Mouse (Mus musculus): ENCODE results near the gene Gm7849. TPM values are rescaled to one million over a fixed set of nuclear protein-coding genes. Genes with fewer than 3 reads are reported as not detected.
"Not testable (repeated sequence)": the region's sequence is repeated elsewhere in the genome, so short reads cannot be mapped to it uniquely, and the experiment has no call there.

Gm7849 gene
- total RNA-seq (2014; fragmentation: Nextera tagmentation) (not detected in 2 replicates), total RNA-seq (2017) (not detected in 2 replicates), polyA plus RNA-seq (2012) (not detected in 2 replicates)

GRCm38 (mm10) chr8:21456460-21456859 is at the start of gene Gm7849:
Gm7849 (minus strand) TSS chr8:21456560.
- not testable (repeated sequence) for H3K9me3 ChIP-seq (replicated peaks); ATAC-seq (ENCODE audit: extremely low read depth, insufficient number of reproducible peaks, low FRiP score, poor library complexity, severe bottlenecking); H3K27me3 ChIP-seq (ENCODE audit: insufficient read depth, low read length); H3K36me3 ChIP-seq (replicated peaks); H3K4me1 ChIP-seq (ENCODE audit: insufficient read depth, low read depth, low read length); DNase-seq (ENCODE audit: low spot score); H3K4me3 ChIP-seq (ENCODE audit: low read depth, low read length)

GRCm38 (mm10) chr8:21427111-21427510 is 29.2 kb downstream of the Gm7849 start, which contains the start of gene Defa36:
Defa36 (plus strand) TSS chr8:21427411.
- not testable (repeated sequence) for H3K4me3 ChIP-seq (ENCODE audit: low read depth, low read length); H3K27me3 ChIP-seq (ENCODE audit: insufficient read depth, low read length); ATAC-seq (ENCODE audit: extremely low read depth, insufficient number of reproducible peaks, low FRiP score, poor library complexity, severe bottlenecking); H3K9me3 ChIP-seq (replicated peaks); H3K4me1 ChIP-seq (ENCODE audit: insufficient read depth, low read depth, low read length); DNase-seq (ENCODE audit: low spot score); H3K36me3 ChIP-seq (replicated peaks)

Other genes with a start within 250 kb of the Gm7849 start
- not detected in 2 replicates for gene Gm15292, start 206.8 kb downstream of the Gm7849 start, total RNA-seq (2014; fragmentation: Nextera tagmentation)
- gene Gm15292, start 206.8 kb downstream of the Gm7849 start, total RNA-seq (2017) = not detected in 2 replicates
- gene Gm15292, start 206.8 kb downstream of the Gm7849 start, polyA plus RNA-seq (2012) = not detected in 2 replicates
- not detected in 2 replicates for gene Defa27, start 141.0 kb downstream of the Gm7849 start, total RNA-seq (2014; fragmentation: Nextera tagmentation)
- not detected in 2 replicates for gene Defa27, start 141.0 kb downstream of the Gm7849 start, total RNA-seq (2017)
- gene Defa27, start 141.0 kb downstream of the Gm7849 start, polyA plus RNA-seq (2012) = not detected in 2 replicates
- not detected in 2 replicates for gene Defa29, start 129.5 kb downstream of the Gm7849 start, total RNA-seq (2014; fragmentation: Nextera tagmentation)
- not detected in 2 replicates for gene Defa29, start 129.5 kb downstream of the Gm7849 start, total RNA-seq (2017)
- not detected in 2 replicates for gene Defa29, start 129.5 kb downstream of the Gm7849 start, polyA plus RNA-seq (2012)
- not detected in 2 replicates for gene Defa2, start 78.0 kb downstream of the Gm7849 start, total RNA-seq (2014; fragmentation: Nextera tagmentation)
- gene Defa2, start 78.0 kb downstream of the Gm7849 start, total RNA-seq (2017) = not detected in 2 replicates
- gene Defa2, start 78.0 kb downstream of the Gm7849 start, polyA plus RNA-seq (2012) = not detected in 2 replicates
- not detected in 2 replicates for gene Defa33, start 64.7 kb downstream of the Gm7849 start, total RNA-seq (2014; fragmentation: Nextera tagmentation)
- not detected in 2 replicates for gene Defa33, start 64.7 kb downstream of the Gm7849 start, total RNA-seq (2017)
- not detected in 2 replicates for gene Defa33, start 64.7 kb downstream of the Gm7849 start, polyA plus RNA-seq (2012)
- not detected in 2 replicates for gene Defa36, start 29.1 kb downstream of the Gm7849 start, total RNA-seq (2014; fragmentation: Nextera tagmentation)
- gene Defa36, start 29.1 kb downstream of the Gm7849 start, total RNA-seq (2017) = not detected in 2 replicates
- not detected in 2 replicates for gene Defa36, start 29.1 kb downstream of the Gm7849 start, polyA plus RNA-seq (2012)
- not detected in 2 replicates for gene Defa20, start 52.7 kb upstream of the Gm7849 start, total RNA-seq (2014; fragmentation: Nextera tagmentation)
- not detected in 2 replicates for gene Defa20, start 52.7 kb upstream of the Gm7849 start, total RNA-seq (2017)
- gene Defa20, start 52.7 kb upstream of the Gm7849 start, polyA plus RNA-seq (2012) = not detected in 2 replicates
- not detected in 2 replicates for gene Defa32, start 72.5 kb upstream of the Gm7849 start, total RNA-seq (2014; fragmentation: Nextera tagmentation)
- gene Defa32, start 72.5 kb upstream of the Gm7849 start, total RNA-seq (2017) = not detected in 2 replicates
- gene Defa32, start 72.5 kb upstream of the Gm7849 start, polyA plus RNA-seq (2012) = not detected in 2 replicates
- gene Defa37, start 108.8 kb upstream of the Gm7849 start, total RNA-seq (2014; fragmentation: Nextera tagmentation) = not detected in 2 replicates
- gene Defa37, start 108.8 kb upstream of the Gm7849 start, total RNA-seq (2017) = not detected in 2 replicates
- not detected in 2 replicates for gene Defa37, start 108.8 kb upstream of the Gm7849 start, polyA plus RNA-seq (2012)
- not detected in 2 replicates for gene Defa28, start 126.4 kb upstream of the Gm7849 start, total RNA-seq (2014; fragmentation: Nextera tagmentation)
- not detected in 2 replicates for gene Defa28, start 126.4 kb upstream of the Gm7849 start, total RNA-seq (2017)
- gene Defa28, start 126.4 kb upstream of the Gm7849 start, polyA plus RNA-seq (2012) = not detected in 2 replicates
- not detected in 2 replicates for gene Gm7861, start 137.9 kb upstream of the Gm7849 start, total RNA-seq (2014; fragmentation: Nextera tagmentation)
- not detected in 2 replicates for gene Gm7861, start 137.9 kb upstream of the Gm7849 start, total RNA-seq (2017)
- gene Gm7861, start 137.9 kb upstream of the Gm7849 start, polyA plus RNA-seq (2012) = not detected in 2 replicates
- not detected in 2 replicates for gene Defa26, start 161.6 kb upstream of the Gm7849 start, total RNA-seq (2014; fragmentation: Nextera tagmentation)
- gene Defa26, start 161.6 kb upstream of the Gm7849 start, total RNA-seq (2017) = not detected in 2 replicates
- not detected in 2 replicates for gene Defa26, start 161.6 kb upstream of the Gm7849 start, polyA plus RNA-seq (2012)
- gene Defa17, start 199.2 kb upstream of the Gm7849 start, total RNA-seq (2014; fragmentation: Nextera tagmentation) = not detected in 2 replicates
- not detected in 2 replicates for gene Defa17, start 199.2 kb upstream of the Gm7849 start, total RNA-seq (2017)
- not detected in 2 replicates for gene Defa17, start 199.2 kb upstream of the Gm7849 start, polyA plus RNA-seq (2012)
- not detected in 2 replicates for gene Defa34, start 209.2 kb upstream of the Gm7849 start, total RNA-seq (2014; fragmentation: Nextera tagmentation)
- gene Defa34, start 209.2 kb upstream of the Gm7849 start, total RNA-seq (2017) = not detected in 2 replicates
- gene Defa34, start 209.2 kb upstream of the Gm7849 start, polyA plus RNA-seq (2012) = not detected in 2 replicates
- not detected in 2 replicates for gene AY761184, start 247.1 kb upstream of the Gm7849 start, total RNA-seq (2014; fragmentation: Nextera tagmentation)
- not detected in 2 replicates for gene AY761184, start 247.1 kb upstream of the Gm7849 start, total RNA-seq (2017)
- gene AY761184, start 247.1 kb upstream of the Gm7849 start, polyA plus RNA-seq (2012) = not detected in 2 replicates

All from G1E (cell line).